Mouse (Mus musculus) cortical plate, adult 2 months (tissue): ENCODE measurements around the gene Adora3. TPM values are rescaled to one million over a fixed set of nuclear protein-coding genes. Genes with fewer than 3 reads are reported as not detected.

Experiments
- H3K27ac ChIP-seq: fragments of 200-500 bp; 2 replicates; pipeline ENCODE4 v1.5.1; 2012; ENCODE audit warnings: low read length, control low read depth, inconsistent platforms; ENCODE audit not compliant: insufficient read depth
- H3K4me1 ChIP-seq: fragments of 200-500 bp; 2 replicates; pipeline ENCODE4 v1.6.1; 2011; ENCODE audit warnings: low read length; ENCODE audit not compliant: control insufficient read depth, insufficient read depth
- H3K4me3 ChIP-seq: fragments of 200-500 bp; 2 replicates; pipeline ENCODE4 v1.5.1; 2011; ENCODE audit warnings: mild to moderate bottlenecking, low read length, control low read depth; ENCODE audit not compliant: insufficient read depth
- CTCF ChIP-seq: fragments of 200-500 bp; IDR thresholded peaks from 2 replicates; pipeline ENCODE4 v1.5.1; 2011; ENCODE audit warnings: mild to moderate bottlenecking, control low read depth, low read length; ENCODE audit not compliant: insufficient read depth; ENCODE audit errors: extremely low read depth
- POLR2A ChIP-seq: fragments of 200-500 bp; IDR thresholded peaks from 2 replicates; pipeline ENCODE4 v1.6.1; 2011; ENCODE audit warnings: mild to moderate bottlenecking, low read length, control low read depth; ENCODE audit not compliant: insufficient read depth; ENCODE audit errors: extremely low read depth
- polyA plus RNA-seq: library from polyadenylated mRNA; depleted of rRNA; stranded (reverse); fragments of >200 nt; gene quantifications from 2 replicates; pipeline ENCODE4 v1.2.3, GENCODE M21; 2012; rRNA removed

Adora3 gene
- polyA plus RNA-seq, 1 experiment = 2.0 TPM

GRCm38 (mm10) chr3:105958204-105958603 is 87.5 kb downstream of the Adora3 start:
- TF ChIP-seq POLR2A = no peak
- TF ChIP-seq CTCF = no peak
- peak overlapping the region; percentile 96; the same call in 1 of the 2 replicates for H3K27ac ChIP-seq

More at GRCm38 (mm10) chr3:105958204-105958603, 87.5 kb downstream of the Adora3 start:
- peak overlapping the region; percentile 94 for H3K4me3 ChIP-seq
- peaks cover 6% of the 10 kb centered on the region; the same call in 1 of the 2 replicates for H3K4me1 ChIP-seq

Other genes starting within 250 kb of the Adora3 start
- 9.1 and 9.4 TPM in 2 replicates for gene Ddx20, start 183.3 kb upstream of the Adora3 start, polyA plus RNA-seq
- 71.9 and 75.2 TPM in 2 replicates for gene Inka2, start 166.3 kb upstream of the Adora3 start, polyA plus RNA-seq
- gene Rap1a, start 69.5 kb upstream of the Adora3 start, polyA plus RNA-seq = 50.0 and 51.0 TPM in 2 replicates
- gene Tmigd3, start within 50 bp of the Adora3 start, polyA plus RNA-seq = 0.15 TPM in 1 of 2 replicates, not detected in the other
- gene I830077J02Rik, start 61.8 kb downstream of the Adora3 start, polyA plus RNA-seq = 1.8 and 2.0 TPM in 2 replicates
- 43.1 and 47.0 TPM in 2 replicates for gene Wdr77, start 88.5 kb downstream of the Adora3 start, polyA plus RNA-seq
- gene Atp5f1, start 89.2 kb downstream of the Adora3 start, polyA plus RNA-seq = 303 and 309 TPM in 2 replicates
- 9.1 and 10.2 TPM in 2 replicates for gene Ovgp1, start 102.9 kb downstream of the Adora3 start, polyA plus RNA-seq
- 0.38 and 1.5 TPM in 2 replicates for gene Pifo, start 143.8 kb downstream of the Adora3 start, polyA plus RNA-seq
- 0.19 TPM in 2 replicates for gene Chil5, start 162.0 kb downstream of the Adora3 start, polyA plus RNA-seq
- gene Chia1, start 242.4 kb downstream of the Adora3 start, polyA plus RNA-seq = 2.8 and 3.6 TPM in 2 replicates